Mouse (Mus musculus) heart, embryonic 16.5 days (tissue): ENCODE measurements around the gene Degs1. TPM values are rescaled to one million over a fixed set of nuclear protein-coding genes. Genes with fewer than 3 reads are reported as not detected.

Experiments used
- polyA plus RNA-seq: library from polyadenylated mRNA; unstranded; fragments of >200 nt; fragmentation: Nextera tagmentation; extraction: Ambion mirVana; gene quantifications from 2 replicates; pipeline ENCODE4 v1.2.1, GENCODE M21; 2015

The Degs1 gene
- polyA plus RNA-seq, 1 experiment from 2014 or later, result 187 TPM

Other genes starting within 250 kb of the Degs1 start
- gene Srp9, start 158.1 kb downstream of the Degs1 start, polyA plus RNA-seq, result 85.9 and 111 TPM in 2 replicates
- gene Vmn1r1, start 118.3 kb downstream of the Degs1 start, polyA plus RNA-seq, result not detected in 2 replicates
- 11.5 and 12.5 TPM in 2 replicates for gene Fbxo28, start 58.8 kb upstream of the Degs1 start, polyA plus RNA-seq
- gene Trp53bp2, start 126.4 kb upstream of the Degs1 start, polyA plus RNA-seq, result 13.1 and 14.4 TPM in 2 replicates
- 91.1 and 91.7 TPM in 2 replicates for gene Capn2, start 234.8 kb upstream of the Degs1 start, polyA plus RNA-seq